Comparison of ENCODE assay signal across 8 mouse cellular contexts in genomic region chr4:152184353-152185035, GRCm38 (mm10). TPM values are rescaled to one million over a fixed set of nuclear protein-coding genes. Genes with fewer than 3 reads are reported as not detected.
A peak's percentile ranks its signal among the peaks of the same experiment; 100 is the strongest.
DNase-seq lines count a peak whose midpoint lies in the region; ATAC-seq lines count a peak whose summit lies in the region.

No protein-coding gene starts in this region.

- no peak overlapping the region for H3K9ac ChIP-seq in hindbrain, embryonic 14.5 days
- no peak overlapping the region for H3K9ac ChIP-seq in hindbrain, embryonic 11.5 days (ENCODE audit: low read depth, low read length)
- H3K9ac ChIP-seq in neural tube, embryonic 13.5 days = no peak overlapping the region

- 61% methylated on average over 7 of the region's 7 CpGs for WGBS in hindbrain, embryonic 14.5 days
- WGBS in hindbrain, embryonic 11.5 days = 75% methylated on average over 7 of the region's 7 CpGs
- WGBS in neural tube, embryonic 13.5 days = 68% methylated on average over 7 of the region's 7 CpGs

- H3K27me3 ChIP-seq in hindbrain, embryonic 14.5 days (ENCODE audit: control insufficient read depth, insufficient read depth, low read length) = no peaks in the 10 kb centered on the region
- no peaks in the 10 kb centered on the region for H3K27me3 ChIP-seq in hindbrain, embryonic 11.5 days (ENCODE audit: control insufficient read depth, insufficient read depth, low read length)
- H3K27me3 ChIP-seq in neural tube, embryonic 13.5 days = no peaks in the 10 kb centered on the region

- peaks cover 22% of the 10 kb centered on the region for H3K4me1 ChIP-seq in hindbrain, embryonic 14.5 days (replicated peaks; ENCODE audit: control insufficient read depth, insufficient read depth, low read length)
- peaks cover 15% of the 10 kb centered on the region for H3K4me1 ChIP-seq in hindbrain, embryonic 11.5 days (replicated peaks; ENCODE audit: control insufficient read depth, insufficient read depth, low read length)
- H3K4me1 ChIP-seq in neural tube, embryonic 13.5 days (replicated peaks) = peaks cover 40% of the 10 kb centered on the region

- no peak overlapping the region for H3K4me2 ChIP-seq in hindbrain, embryonic 14.5 days (replicated peaks)
- H3K4me2 ChIP-seq in hindbrain, embryonic 11.5 days (replicated peaks; ENCODE audit: low read depth, low read length) = no peak overlapping the region
- no peak overlapping the region for H3K4me2 ChIP-seq in neural tube, embryonic 13.5 days

- peaks cover 7% of the 10 kb centered on the region; the same call in 1 of the 2 replicates for H3K36me3 ChIP-seq in hindbrain, embryonic 14.5 days (replicated peaks; ENCODE audit: control insufficient read depth, insufficient read depth)
- no peaks in the 10 kb centered on the region for H3K36me3 ChIP-seq in hindbrain, embryonic 11.5 days (ENCODE audit: control insufficient read depth, insufficient read depth, low read length)
- H3K36me3 ChIP-seq in neural tube, embryonic 13.5 days = peaks cover 6% of the 10 kb centered on the region; the same call in 1 of the 2 replicates

- H3K4me3 ChIP-seq in hindbrain, embryonic 14.5 days (replicated peaks; ENCODE audit: low read length) = no peak overlapping the region
- H3K4me3 ChIP-seq in hindbrain, embryonic 11.5 days (ENCODE audit: low read depth, low read length) = no peak overlapping the region
- no peak overlapping the region for H3K4me3 ChIP-seq in neural tube, embryonic 13.5 days

- peak; percentile 35 for DNase-seq in hindbrain, embryonic 14.5 days (ENCODE audit: low spot score)
- no peak for DNase-seq in hindbrain, embryonic 11.5 days (ENCODE audit: low spot score)
- DNase-seq in neural tube, embryonic 10.5 days (ENCODE audit: extremely low spot score, low spot score) = no peak
- peak; percentile 56 to 65 for DNase-seq in cerebellum, postnatal 36 days
- DNase-seq in right cerebral cortex, postnatal 14 days = peak; percentile 43
- no peak for DNase-seq in gastrocnemius, adult 18-20 months (ENCODE audit: low spot score)
- no peak for DNase-seq in embryo, embryonic 11 days

- no peak overlapping the region for H3K27ac ChIP-seq in hindbrain, embryonic 14.5 days
- H3K27ac ChIP-seq in hindbrain, embryonic 11.5 days (ENCODE audit: low read depth, low read length) = no peak overlapping the region
- peak overlapping the region; percentile 23; the same call in 1 of the 2 replicates for H3K27ac ChIP-seq in neural tube, embryonic 13.5 days (replicated peaks)

- H3K9me3 ChIP-seq in hindbrain, embryonic 14.5 days (ENCODE audit: control insufficient read depth, low read length) = no peaks in the 10 kb centered on the region
- H3K9me3 ChIP-seq in hindbrain, embryonic 11.5 days (ENCODE audit: control insufficient read depth, low read length) = no peaks in the 10 kb centered on the region
- no peaks in the 10 kb centered on the region for H3K9me3 ChIP-seq in neural tube, embryonic 13.5 days

- no peak for ATAC-seq in hindbrain, embryonic 14.5 days (ENCODE audit: low FRiP score)
- ATAC-seq in hindbrain, embryonic 11.5 days (ENCODE audit: low FRiP score) = no peak
- no peak for ATAC-seq in neural tube, embryonic 13.5 days (ENCODE audit: low read depth)

RNA-seq across cellular contexts. Expression of gene Acot7, which starts 6.6 kb away (rescaled TPM):
- polyA plus RNA-seq in hindbrain, embryonic 14.5 days (2014; fragmentation: Nextera tagmentation; extraction: Ambion mirVana) = 352 and 396 TPM in 2 replicates
- 116 and 125 TPM in 2 replicates for polyA plus RNA-seq in hindbrain, embryonic 11.5 days (2014; fragmentation: Nextera tagmentation; extraction: Ambion mirVana)
- polyA plus RNA-seq in neural tube, embryonic 13.5 days (2015; fragmentation: Nextera tagmentation; extraction: Ambion mirVana) = 316 and 346 TPM in 2 replicates
- 10 to 100 TPM; 16.2 to 18.8 TPM for total RNA-seq in gastrocnemius, adult 18-20 months (2021)

RNA-seq across cellular contexts. Expression of gene Hes2, which starts 25.8 kb away (rescaled TPM):
- polyA plus RNA-seq in hindbrain, embryonic 14.5 days (2014; fragmentation: Nextera tagmentation; extraction: Ambion mirVana) = not detected in 2 replicates
- polyA plus RNA-seq in hindbrain, embryonic 11.5 days (2014; fragmentation: Nextera tagmentation; extraction: Ambion mirVana) = 2.7 and 4.3 TPM in 2 replicates
- polyA plus RNA-seq in neural tube, embryonic 13.5 days (2015; fragmentation: Nextera tagmentation; extraction: Ambion mirVana) = 0.13 and 0.15 TPM in 2 replicates
- total RNA-seq in gastrocnemius, adult 18-20 months (2021) = not detected

RNA-seq across cellular contexts. Expression of gene Espn, which starts 32.3 kb away (rescaled TPM):
- 0.25 and 0.40 TPM in 2 replicates for polyA plus RNA-seq in hindbrain, embryonic 14.5 days (2014; fragmentation: Nextera tagmentation; extraction: Ambion mirVana)
- polyA plus RNA-seq in hindbrain, embryonic 11.5 days (2014; fragmentation: Nextera tagmentation; extraction: Ambion mirVana) = 1.4 and 2.0 TPM in 2 replicates
- polyA plus RNA-seq in neural tube, embryonic 13.5 days (2015; fragmentation: Nextera tagmentation; extraction: Ambion mirVana) = 0.21 and 0.51 TPM in 2 replicates
- under 1 TPM; 0.36 to 0.59 TPM for total RNA-seq in gastrocnemius, adult 18-20 months (2021)

Comparison
In these comparisons a context has a peak if more than half of its experiments do, and no peak if none do; other contexts are left out.
1. DNase-seq: peak in hindbrain, embryonic 14.5 days (single experiment), cerebellum, postnatal 36 days (2 of 2) and right cerebral cortex, postnatal 14 days (single experiment); none in hindbrain, embryonic 11.5 days (single experiment), neural tube, embryonic 10.5 days (single experiment), gastrocnemius, adult 18-20 months (single experiment) and embryo, embryonic 11 days (single experiment).